Mouse (Mus musculus) cerebellum, adult 8-10 months (tissue): ENCODE results near the gene Il4i1.

Experiments
- DNase-seq: peaks from one replicate; pipeline ENCODE4 v3.0.0; 2022

Gene Il4i1

GRCm38 (mm10) chr7:44850146-44850545 lies 34.0 kb downstream of the Il4i1 start:
- DNase-seq: no peak

- peak; percentile 35 for DNase-seq
These were observed 34.8 kb downstream of the Il4i1 start for GRCm38 (mm10) chr7:44850789-44851624.

DNA sequence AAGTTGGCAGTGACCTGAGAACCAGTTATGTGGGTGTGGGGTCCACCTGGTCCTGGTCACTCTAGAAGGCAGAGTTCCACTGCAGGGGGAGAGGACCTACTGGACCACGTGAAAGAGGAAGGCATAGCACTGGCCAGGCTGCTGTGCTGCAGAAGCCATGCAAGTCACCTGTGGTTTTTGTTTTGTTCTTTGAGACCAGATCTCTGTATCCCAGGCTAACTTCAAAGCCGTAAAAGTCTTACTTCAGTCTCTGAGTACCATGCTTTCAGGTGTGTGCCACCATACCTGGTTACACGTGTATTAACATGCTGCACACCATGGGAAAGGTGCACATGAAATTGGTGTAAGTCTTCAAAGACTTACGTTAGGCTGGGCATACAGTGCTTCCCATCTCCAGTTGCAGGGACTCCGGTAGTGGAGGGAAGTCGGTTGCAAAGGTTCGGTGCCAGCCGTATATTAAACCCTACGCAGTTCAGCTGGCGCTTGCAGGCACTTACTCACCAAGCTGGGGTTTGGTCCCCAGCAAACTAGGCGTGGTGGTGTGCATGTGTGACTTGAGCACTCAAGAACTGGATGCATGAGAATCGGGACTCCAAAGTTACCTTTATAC lies 35.5 kb downstream of the Il4i1 start:
- DNase-seq: no peak

- no peak for DNase-seq
These were observed 36.3 kb downstream of the Il4i1 start for GRCm38 (mm10) chr7:44852259-44853027.

- DNase-seq: no peak
These were observed 36.9 kb downstream of the Il4i1 start for GRCm38 (mm10) chr7:44853065-44853464.

DNA sequence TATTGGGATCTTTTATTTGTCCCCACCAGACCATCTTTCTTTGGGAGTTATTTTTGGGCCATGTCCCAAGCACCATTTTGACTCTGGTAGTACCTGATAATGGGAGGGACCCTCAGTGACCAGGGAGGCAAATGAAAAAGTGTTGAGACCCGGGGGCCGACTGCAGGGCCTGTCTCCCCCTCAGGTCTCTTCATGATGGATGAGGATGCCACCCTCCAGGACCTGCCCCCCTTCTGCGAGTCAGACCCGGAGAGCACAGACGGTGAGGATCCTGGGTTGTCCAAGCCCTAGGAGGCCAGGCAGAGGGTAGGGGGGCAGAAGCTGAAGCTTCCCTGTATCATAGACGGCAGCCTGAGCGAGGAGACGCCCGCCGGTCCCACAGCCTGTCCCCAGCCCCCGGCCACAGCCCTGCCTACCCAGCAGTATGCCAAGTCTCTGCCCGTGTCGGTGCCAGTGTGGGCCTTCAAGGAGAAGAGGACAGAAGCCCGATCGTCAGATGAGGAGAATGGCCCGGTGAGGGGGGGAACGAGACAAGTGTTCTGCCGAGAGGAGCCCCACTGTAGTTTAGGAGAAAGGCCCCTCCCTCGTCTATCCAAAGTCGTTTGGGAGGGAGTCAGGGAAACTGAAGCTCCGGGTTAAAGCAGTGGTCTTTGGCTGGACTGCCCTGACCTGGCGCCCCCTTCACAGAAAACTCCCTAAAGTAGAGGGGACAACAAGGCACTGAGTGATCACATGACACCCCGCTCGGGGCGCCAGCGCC lies 37.6 kb downstream of the Il4i1 start:
- no peak for DNase-seq

GRCm38 (mm10) chr7:44854356-44855031 lies 38.3 kb downstream of the Il4i1 start:
- peak; percentile 82 for DNase-seq

GRCm38 (mm10) chr7:44855036-44855435 lies 38.8 kb downstream of the Il4i1 start:
- DNase-seq: no peak

- DNase-seq: no peak
These were observed 40.2 kb downstream of the Il4i1 start for GRCm38 (mm10) chr7:44856265-44856916.

DNA sequence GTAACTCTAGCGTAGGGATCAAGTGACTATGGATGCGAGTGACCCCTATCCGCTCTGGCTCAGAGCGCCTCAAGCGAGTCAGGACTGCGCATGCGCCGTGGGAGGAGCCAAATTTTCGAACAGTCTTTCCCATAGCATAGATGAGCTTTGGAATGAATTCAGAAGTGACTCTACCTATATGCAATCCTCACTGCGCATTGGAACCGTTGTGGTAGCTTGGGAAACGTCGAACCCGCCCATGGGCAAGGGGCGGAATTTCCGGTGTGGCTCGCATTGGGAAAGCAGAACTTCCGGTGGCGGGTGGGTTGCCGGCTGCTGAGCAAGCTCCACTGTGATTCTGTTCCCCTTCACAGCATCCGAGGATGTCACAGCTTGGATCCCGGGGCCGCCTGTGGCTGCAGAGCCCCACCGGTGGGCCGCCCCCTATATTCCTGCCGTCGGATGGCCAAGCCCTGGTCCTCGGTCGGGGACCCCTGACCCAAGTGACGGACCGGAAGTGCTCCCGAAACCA lies 40.9 kb downstream of the Il4i1 start, which contains the start of gene Pnkp:
TSS of gene Pnkp (plus strand) at position 98 of the 511 bp plus-strand sequence.
- DNase-seq: peak; percentile 84

GRCm38 (mm10) chr7:44857905-44858304 lies 41.7 kb downstream of the Il4i1 start:
- DNase-seq: no peak

DNA sequence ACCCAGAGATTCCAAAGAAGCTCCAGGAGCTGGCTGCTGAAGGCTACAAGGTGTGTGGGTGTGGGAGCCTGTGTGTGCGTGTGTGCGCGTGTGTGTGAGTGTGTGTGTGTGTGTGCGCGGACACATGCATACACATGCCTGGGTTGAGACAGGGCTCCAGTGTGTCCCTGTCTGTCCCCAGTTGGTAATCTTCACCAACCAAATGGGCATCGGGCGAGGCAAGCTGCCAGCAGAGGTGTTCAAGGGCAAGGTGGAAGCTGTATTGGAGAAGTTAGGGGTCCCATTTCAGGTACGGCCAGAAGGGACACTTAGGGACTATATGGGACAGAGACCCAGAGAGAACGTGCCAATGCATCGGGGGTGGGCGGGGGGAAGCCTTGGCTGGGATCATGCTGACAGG lies 43.7 kb downstream of the Il4i1 start:
- DNase-seq: no peak

DNA sequence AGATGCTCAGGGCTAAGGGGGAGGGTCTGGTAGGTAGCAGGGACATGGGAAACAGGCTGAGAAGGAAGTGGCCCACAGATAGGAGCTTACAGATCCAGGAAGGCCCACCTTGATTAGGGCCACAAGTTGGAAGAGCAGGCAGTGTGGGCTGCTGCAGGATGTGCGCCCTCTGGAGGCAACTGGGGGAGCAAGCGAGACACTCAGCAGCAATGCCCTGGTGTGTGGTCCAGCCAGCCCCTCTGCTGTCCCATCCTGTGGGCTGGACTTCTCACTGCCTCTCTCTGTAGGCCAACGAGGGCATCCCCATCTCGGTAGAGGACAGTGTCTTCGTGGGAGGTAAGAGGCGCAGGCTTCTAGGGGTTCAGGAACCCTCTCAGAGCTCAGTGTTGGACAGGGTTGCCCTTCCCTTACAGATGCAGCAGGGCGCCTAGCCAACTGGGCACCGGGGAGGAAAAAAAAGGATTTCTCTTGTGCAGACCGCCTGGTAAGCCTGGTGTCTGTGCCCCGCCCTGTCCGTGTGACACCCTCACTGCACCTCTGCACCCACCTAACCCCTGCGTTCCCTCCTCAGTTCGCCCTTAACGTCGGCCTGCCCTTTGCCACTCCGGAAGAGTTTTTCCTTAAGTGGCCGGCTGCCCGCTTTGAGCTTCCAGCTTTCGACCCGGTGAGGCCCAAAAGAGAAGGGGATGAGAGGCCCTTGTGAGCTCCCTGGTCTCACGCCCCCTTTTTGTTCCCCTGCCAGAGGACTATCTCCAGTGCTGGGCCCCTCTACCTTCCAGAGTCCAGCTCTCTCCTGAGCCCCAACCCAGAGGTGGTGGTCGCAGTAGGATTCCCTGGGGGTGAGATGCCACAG lies 44.6 kb downstream of the Il4i1 start:
- no peak for DNase-seq

- no peak for DNase-seq
These were observed 45.2 kb downstream of the Il4i1 start for GRCm38 (mm10) chr7:44861429-44861816.

- no peak for DNase-seq
These were observed 46.2 kb downstream of the Il4i1 start for GRCm38 (mm10) chr7:44862434-44862833.

- DNase-seq: peak; percentile 32
These were observed 47.0 kb downstream of the Il4i1 start for GRCm38 (mm10) chr7:44863210-44863609.

DNA sequence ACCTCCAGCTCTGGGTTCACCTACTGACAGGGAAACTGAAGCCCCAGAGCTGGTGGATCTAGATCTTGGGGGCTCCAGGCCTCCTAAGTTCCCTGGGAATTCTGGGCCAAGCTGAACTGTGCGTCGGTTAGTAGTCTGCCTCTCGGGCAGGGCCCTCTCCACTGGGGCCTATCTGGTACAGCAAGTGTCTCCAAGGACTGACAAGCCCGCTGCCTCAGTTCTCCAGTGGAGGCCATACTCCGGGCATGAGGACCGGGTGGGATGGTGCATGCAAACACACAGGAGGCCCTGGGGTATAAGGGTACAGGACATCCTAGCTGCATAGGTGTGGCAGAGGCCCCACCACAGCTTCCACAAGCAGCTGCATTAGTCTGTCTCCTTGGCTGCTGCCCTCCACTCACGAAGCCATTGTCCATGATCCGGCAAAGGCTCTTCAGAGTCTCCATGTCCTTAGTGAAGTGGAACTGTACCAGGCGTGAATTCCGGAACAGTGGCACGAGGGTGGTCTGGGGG lies 47.9 kb downstream of the Il4i1 start:
- DNase-seq: peak; percentile 25

DNA sequence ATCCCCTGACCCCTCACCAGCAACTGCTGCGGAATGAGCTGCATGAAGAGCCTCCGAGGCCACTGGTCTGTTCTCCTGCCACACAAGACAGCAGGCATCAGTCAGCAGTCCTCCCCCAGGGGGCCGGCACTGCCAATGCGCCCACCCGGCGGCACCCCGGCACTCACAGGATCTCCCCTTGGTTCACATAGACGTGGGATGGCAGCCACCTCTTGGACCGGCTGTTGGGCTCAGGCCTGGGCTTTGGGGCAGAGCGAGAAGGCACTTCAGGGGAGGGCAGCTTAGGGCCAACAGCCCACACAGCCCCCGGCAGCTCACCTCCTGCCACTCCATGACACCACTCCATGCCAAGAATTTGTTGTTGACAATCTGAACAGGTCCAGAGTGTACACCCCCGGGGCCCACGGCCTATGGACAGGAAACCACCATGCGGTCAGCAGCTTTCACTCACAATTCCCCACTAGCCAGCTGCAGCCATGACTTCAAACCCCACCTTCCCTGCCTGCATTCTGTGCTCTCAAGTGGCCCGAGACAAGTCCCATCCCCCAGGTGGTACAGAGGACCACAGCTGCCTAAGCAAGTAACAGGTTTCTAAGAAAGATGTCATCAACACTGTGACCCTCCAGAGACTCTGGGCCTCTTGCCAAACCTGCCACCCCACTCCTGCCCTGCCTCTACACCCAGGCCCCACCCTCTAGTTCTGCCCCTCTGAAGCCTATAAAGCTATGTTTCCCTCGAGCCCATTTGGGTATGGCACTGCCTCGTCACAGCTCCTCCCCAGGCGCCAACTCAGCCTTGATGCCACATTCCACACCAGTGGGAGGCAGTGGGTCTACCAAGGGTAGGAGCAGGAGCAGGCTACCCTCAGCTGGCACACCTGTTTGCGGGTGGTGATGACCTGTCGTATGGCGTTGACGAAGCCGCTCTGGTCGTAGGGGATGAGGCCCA lies 48.7 kb downstream of the Il4i1 start:
- peak; percentile 43 for DNase-seq
